Mouse (Mus musculus) cerebellum, adult 11 months (tissue): ENCODE data around the gene Ntn4.

Source experiments
- DNase-seq: peaks from one replicate; pipeline ENCODE4 v3.0.0; 2022

Ntn4 gene

DNA sequence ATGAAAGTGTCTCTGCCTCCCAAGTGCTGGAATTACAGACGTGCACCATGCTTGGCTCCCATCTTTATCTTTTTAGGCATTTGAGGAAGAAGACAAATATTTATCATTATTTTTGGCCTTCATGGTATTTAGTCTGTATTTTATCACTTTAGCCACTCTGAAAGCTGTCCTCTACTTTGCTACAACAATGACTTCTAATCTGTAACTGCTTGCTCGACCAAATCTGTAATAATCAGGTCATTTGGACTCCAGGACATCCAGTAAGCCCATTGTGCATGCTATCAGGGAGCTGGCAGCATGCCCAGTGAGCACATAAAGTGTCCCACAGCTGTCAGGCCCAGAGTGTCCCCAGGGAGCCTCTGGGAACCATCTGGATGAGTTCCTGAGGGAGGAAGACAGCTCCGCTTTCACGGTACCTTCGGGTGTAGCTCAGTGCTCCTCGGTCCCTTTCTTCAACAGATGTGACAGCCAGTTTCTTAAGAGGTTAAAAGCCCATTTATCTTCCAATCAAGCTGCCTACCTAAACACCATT is 95.7 kb downstream of the Ntn4 start:
- peak; percentile 36 for DNase-seq

DNA sequence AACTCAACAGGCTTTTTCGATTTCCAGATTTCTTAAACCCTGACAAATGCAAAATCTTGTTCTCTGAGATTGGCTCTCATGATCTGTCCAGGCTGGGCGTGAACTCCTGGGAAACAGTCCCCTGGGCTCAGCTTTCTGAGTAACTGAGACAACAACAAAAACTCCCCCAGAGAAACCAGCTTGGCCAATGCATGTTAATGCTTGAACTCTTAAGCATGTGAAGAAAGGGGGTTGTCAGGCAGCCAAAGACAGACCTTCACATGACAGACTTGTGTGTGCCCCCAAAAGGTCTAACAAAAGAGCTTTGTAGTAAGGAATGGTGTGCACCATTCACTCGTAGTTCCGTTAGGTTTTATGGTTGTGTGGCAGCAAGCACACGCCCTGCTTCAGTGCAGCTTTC is 96.6 kb downstream of the Ntn4 start:
- no peak for DNase-seq

DNA sequence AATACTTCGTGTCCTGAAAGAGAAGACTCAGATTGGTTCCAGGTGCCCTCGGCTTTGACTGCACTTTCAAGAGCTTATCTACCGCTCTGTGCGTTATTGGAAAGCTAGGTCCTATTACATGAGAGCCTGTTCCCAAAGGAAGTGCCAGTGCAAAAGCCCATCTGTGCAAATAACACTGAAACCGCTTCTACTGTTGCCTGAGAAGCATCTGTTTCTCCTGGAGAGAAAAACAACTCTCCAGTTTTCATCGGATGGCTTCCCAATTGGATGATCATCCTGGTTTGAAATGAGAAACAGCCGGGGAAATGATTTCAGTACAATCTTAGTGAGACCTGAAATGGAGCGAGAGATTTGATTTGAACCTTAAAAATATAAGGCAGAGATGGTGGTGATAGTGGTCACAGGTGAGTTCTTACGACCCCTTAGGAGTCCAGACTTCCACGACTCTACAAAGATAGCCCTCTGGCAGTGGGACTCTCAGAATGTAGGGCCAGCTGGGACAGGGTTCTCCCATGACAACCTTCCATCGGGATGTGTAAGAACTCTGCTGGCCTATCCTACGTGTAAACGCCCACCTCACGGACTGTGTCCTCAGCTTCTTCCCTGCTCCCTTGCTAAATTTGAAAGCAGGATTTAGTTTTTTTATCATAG is 101.1 kb downstream of the Ntn4 start:
- DNase-seq: peak; percentile 50

GRCm38 (mm10) chr10:93742097-93742446 is 101.6 kb downstream of the Ntn4 start:
- DNase-seq: no peak

- peak; percentile 65 for DNase-seq
Measured at GRCm38 (mm10) chr10:93742598-93742997, 102.1 kb downstream of the Ntn4 start.

DNA sequence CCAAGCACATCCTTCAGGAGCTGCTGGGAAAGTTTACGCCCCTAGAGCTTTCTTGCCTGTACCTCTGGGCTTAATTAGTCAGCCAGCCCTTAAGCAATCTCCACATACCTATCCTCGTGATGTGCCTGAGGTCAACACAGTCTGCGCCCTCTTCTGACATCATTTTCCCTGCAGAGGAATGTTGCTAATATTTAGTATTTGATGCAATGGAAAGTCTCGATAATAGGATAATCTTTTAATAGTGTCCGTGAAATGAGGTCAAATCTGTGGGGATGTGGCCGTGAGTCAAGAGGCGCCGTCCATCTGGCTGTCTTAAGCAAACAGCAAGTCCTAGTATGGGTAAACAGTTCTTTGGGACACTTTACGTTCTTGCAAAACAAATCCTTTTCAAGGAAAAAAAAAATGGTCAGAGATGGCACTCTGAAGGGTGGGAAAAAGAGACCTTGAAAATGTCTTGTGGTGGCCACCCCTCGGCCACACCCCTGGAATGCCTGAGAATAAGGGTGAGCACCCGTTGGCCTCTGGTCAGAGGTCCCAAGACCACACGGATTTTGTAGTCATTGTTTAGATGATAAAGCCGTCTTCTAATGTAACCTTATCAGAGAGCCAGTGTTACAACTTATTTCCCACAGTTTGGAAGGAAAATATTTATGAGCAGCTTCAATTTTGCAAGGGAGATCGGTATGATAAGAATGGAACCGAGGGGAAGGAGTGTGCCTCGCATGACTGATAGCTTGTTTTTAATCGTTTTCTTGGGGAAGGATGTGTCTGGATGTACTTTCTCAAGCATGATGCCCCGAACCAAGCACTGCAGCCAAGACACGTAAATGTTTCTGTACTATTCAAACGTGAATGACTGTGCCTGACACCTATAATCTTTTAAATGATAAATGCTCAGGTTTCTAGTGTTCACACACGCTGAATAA is 109.0 kb downstream of the Ntn4 start:
- DNase-seq: peak; percentile 34

- DNase-seq: no peak
Measured at GRCm38 (mm10) chr10:93751302-93751701, 110.8 kb downstream of the Ntn4 start.

DNA sequence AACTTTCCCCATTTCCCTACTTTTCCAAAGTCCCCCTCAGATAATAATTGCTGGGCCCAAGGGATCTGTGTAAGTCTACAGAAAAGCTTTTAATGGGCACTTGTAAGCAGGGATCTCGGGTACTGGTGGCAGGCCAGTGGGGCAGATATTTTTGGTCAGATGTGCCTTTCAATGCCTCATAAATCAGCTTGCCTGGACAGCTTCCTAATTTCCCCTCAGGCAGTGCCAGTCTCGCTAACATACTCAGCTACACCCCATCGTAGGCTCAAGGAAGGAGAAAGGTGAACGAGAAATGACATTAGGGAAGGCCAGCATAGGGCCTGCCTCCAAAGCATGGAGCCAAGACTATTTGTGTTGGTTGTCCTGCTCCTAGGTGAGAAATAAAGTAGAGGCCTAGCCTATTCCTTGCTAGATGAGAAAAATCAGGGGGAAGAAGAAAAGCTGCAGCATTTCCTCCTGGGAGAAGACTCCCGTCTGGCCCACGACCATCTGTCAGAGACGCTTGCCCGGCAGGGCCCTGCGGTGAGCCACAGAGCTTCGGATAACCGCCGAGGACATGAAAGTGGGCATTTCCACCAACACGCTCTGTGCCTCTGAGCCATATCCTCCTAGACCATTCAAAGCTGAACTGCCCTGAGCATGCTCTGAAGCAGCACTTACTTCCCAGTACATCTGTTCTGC is 113.4 kb downstream of the Ntn4 start:
- DNase-seq: peak; percentile 52

DNA sequence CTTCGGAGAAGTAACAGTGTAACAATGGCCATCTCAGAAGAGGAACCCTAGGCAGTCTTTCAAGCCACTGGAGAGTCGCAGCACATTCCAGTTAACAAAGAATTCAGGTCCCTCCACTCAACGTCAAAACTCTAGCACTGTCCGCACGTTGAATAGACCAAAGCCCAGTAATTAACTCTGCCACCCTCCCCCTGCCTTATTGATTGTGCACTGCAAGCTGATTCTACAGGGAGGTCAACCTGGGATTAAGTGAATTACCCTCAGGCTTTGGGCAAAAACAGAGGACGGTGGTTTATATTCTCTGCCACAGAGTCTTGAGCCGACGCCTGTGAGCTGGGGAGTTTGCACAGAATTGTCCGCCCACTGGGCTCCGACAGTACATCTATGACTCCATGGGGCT is 115.7 kb downstream of the Ntn4 start:
- DNase-seq: no peak

GRCm38 (mm10) chr10:93759644-93760043 is 119.2 kb downstream of the Ntn4 start:
- no peak for DNase-seq

DNA sequence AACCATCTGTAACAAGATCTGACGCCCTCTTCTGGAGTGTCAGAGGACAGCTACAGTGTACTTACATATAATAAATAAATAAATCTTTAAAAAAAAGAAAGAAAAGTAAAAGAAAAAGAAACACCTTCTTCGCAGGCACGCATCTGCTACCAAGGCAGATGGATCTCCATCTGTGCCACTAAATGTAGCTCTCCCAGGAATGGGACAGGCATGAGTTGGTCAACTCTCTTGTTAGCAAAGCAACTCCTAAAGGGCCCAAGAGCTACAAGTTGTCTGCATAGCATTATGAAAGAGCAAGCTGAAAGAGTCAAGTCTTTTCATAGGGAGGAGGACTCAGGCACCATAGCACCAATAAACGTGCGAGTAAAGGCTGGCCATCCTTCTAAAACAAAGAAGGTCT is 119.9 kb downstream of the Ntn4 start:
- no peak for DNase-seq

GRCm38 (mm10) chr10:93763074-93763473 is 122.6 kb downstream of the Ntn4 start:
- DNase-seq: no peak

GRCm38 (mm10) chr10:93766221-93766620 is 125.7 kb downstream of the Ntn4 start:
- DNase-seq: no peak

DNA sequence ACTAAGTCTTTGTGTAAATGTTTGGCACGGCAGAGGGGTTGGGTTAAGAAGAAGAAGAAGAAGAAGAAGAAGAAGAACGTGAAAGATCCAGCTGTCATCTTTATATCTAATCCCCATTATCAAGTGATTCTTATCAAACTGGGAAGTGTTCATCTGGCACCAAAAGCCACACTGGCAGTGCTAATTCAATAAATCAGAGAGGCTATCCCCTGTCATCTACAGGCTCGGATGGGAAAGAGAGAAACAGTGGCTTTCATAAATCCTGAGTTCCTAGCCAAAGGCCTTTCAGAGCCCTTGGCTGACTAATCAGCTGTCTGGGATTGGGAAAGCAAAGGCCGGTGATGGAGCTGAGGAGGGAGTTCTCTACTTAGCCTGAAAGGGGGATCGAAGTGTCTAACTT is 126.8 kb downstream of the Ntn4 start:
- no peak for DNase-seq

DNA sequence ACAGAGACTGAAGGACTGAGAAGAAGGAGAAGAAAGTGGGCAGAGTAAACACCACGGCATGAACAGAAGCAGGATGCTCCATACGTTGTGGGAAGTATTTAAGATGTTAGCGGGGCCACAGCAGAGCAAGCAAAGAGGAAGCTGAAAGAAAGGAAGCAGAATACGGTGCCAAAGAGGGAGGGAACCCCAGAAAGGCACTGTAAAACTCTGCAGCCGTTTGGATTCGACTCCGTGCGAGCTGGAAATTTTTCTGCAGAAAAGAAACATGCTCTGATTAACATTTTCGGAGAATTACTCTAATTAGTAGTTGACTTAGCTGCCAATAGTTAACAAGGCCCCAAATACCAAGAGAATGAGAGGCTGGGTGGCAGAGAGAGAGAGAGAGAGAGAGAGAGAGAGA is 127.7 kb downstream of the Ntn4 start:
- no peak for DNase-seq

DNA sequence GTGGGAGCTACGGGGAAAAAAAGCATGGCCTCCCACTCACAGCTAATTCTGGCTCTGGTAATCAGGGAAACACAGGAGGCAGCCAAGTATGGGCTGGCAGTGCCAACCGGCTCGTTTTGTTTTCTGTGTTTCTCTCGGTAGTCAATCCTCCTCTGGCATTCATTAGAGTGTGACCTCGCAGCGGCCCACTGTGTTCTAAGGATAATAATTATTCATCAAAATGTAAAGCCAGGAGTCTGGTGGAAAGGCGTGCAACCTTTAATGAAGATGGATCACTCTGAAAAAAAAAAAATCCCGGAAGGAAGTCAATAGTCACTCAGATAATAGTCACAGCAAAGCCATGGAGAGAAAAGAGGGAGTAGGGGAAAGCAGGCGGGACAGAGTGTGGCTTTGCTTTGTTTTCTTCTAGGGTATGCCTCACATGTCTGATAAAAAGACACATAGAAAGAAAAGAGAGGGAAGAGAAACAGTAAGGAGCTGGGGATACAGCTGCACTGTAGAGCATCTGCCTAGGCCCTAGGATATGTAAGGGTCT is 131.5 kb downstream of the Ntn4 start:
- DNase-seq: peak; percentile 72

DNA sequence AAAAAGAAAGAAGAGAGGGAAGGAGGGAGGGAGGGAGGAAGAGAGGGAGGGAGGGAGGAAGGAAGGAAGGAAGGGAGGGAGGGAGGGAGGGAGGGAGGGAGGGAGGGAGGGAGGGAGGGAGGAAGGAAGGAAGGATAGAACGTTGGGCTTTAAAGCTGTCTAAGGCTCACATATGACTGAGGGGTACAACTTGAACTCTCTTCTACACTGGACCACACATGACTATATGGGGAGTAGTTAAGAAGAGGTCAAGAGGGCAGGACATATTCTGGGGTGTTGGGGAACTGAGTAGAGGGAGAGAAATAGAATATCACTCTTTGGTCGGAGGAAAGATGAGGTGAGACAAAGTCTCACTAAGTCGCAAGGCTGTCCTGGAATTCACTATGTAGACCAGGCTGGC is 132.0 kb downstream of the Ntn4 start:
- DNase-seq: no peak

DNA sequence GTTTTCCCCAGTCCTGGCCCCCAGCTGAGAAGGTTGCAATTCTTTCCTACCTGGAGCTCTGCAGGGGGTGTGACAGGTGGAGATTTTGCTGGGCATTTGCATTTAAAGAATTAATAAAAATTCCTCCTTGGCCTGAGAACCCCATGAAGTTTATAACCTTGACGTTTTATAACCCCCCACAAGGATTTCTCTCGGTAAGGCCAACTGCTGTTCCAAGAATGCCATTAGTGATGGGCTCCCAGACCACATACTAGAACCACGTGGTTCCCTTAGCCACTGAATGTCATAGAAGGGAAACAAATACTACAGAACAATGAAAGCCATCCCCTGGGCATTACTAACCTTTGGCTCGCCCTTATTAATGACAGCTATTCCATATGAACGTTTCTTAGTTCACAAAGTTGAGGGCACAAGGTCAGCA is 136.3 kb downstream of the Ntn4 start:
- no peak for DNase-seq

DNA sequence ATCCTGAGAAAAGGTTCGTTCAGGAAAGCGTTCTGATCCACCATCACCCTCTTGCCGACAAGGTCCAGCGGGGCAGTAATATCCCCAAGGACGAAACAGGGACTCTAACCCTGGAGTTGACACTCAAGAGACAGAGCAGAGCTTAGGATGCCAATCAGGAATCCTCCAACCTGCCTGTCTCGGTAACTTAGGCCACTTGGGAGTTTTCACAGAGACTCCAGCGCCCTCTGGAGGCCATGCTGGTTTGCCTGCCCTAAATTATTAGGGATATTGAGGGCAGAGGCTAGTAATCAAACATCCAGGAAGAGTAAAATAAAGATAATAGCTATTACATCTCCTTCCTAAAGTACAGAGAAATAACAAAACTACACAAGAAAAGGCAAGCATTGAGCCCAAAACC is 136.9 kb downstream of the Ntn4 start:
- DNase-seq: peak; percentile 77

DNA sequence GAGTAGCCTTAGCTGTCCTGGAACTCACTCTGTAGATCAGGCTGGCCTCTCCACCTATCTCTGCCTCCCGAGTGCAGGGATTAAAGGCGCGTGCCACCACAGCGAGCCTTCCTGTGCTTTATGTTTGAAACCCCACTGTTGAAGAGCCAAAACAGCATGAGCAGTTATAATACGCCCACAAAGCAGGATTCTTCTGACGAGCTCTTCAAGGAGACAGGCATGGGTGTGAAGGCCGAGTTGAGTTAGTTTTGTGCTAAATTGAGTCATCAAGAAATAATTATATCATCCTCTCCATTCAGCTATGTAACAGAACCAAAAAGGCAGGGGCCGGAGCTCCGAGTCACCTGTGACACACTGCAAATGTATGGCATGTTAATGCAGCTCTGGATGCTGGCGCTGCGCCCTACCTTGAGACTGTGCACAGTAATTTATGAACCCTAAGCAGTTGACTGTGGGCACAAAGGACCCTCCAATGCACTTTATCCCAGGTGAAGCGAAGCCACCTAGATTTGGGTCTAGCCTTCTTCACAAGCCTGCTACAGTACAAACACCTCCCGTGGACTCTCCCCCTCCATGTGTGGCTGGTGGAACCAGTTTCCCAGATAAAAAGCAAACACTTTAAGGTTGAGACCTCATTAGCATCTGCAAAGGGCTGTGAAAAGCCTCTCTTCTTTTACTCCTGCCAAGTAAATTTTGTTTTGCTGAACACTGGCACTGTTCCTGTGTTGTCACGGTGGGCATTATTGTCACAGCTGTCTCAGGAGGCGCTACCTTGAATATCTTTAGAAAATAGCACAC is 142.9 kb downstream of the Ntn4 start:
- no peak for DNase-seq
